Mouse (Mus musculus): ENCODE results near the gene Kansl1. TPM values are rescaled to one million over a fixed set of nuclear protein-coding genes. Genes with fewer than 3 reads are reported as not detected.
A peak's percentile ranks its signal among the peaks of the same experiment; 100 is the strongest.

Kansl1 gene
- polyA plus RNA-seq, 1 experiment = 15.6 TPM

- Histone ChIP-seq H3K27me3 (ENCODE audit: control insufficient read depth, insufficient read depth, insufficient read length) (no peaks in the 10 kb centered on the region), H3K36me3 (ENCODE audit: control insufficient read depth, insufficient read depth) (peaks cover 12% of the 10 kb centered on the region), H3ac (ENCODE audit: control insufficient read depth, insufficient read length) (no peak overlapping the region), H3K4me3 (no peak overlapping the region), H3K79me2 (ENCODE audit: control insufficient read depth, insufficient read depth) (no peaks in the 10 kb centered on the region), H3K4me2 (ENCODE audit: low read depth) (no peak overlapping the region)
- TF ChIP-seq E2F4 (IDR thresholded peaks at IDR 0.05; ENCODE audit: insufficient read depth) (no peak), POLR2A (IDR thresholded peaks at IDR 0.05; ENCODE audit: insufficient read length, low read depth) (peak; percentile 15), USF1 (IDR thresholded peaks at IDR 0.05; ENCODE audit: low read depth) (no peak), REST (IDR thresholded peaks at IDR 0.05; ENCODE audit: insufficient read depth, insufficient read length) (no peak), MAX (IDR thresholded peaks at IDR 0.05; ENCODE audit: low read depth) (no peak), MYOD1 (IDR thresholded peaks at IDR 0.05; ENCODE audit: control insufficient read depth in 1 of 3, insufficient read length in 2 of 3, low read depth in 2 of 3) (no peak), MYOG (IDR thresholded peaks at IDR 0.05; ENCODE audit: control insufficient read depth in 1 of 3, insufficient read depth in 1 of 3, insufficient read length in 2 of 3, low read depth in 2 of 3) (no peak), POLR2AphosphoS2 (IDR thresholded peaks at IDR 0.05; ENCODE audit: insufficient read length, low read depth) (peak; percentile 69), SRF (IDR thresholded peaks at IDR 0.05; ENCODE audit: control insufficient read depth, insufficient read length, low read depth) (no peak), TCF12 (IDR thresholded peaks at IDR 0.05; ENCODE audit: insufficient read depth, poor library complexity, severe bottlenecking) (no peak), TCF3 (IDR thresholded peaks at IDR 0.05; ENCODE audit: insufficient read length, low read depth) (no peak)
Observed at GRCm38 (mm10) chr11:104329185-104329926, 139.3 kb downstream of the Kansl1 start.

GRCm38 (mm10) chr11:104327946-104328345 is 140.7 kb downstream of the Kansl1 start:
- peaks cover 1% of the 10 kb centered on the region for H3K36me3 ChIP-seq (ENCODE audit: control insufficient read depth, insufficient read depth)
- TF ChIP-seq REST (IDR thresholded peaks at IDR 0.05; ENCODE audit: insufficient read depth, insufficient read length) = no peak
- TF ChIP-seq POLR2A (IDR thresholded peaks at IDR 0.05; ENCODE audit: insufficient read length, low read depth) = no peak
- TF ChIP-seq USF1 (IDR thresholded peaks at IDR 0.05; ENCODE audit: low read depth) = no peak
- no peak for TF ChIP-seq E2F4 (IDR thresholded peaks at IDR 0.05; ENCODE audit: insufficient read depth)
- no peak for TF ChIP-seq POLR2AphosphoS2 (IDR thresholded peaks at IDR 0.05; ENCODE audit: insufficient read length, low read depth)
- TF ChIP-seq MYOG (IDR thresholded peaks at IDR 0.05; ENCODE audit: control insufficient read depth in 1 of 3, insufficient read depth in 1 of 3, insufficient read length in 2 of 3, low read depth in 2 of 3) = no peak
- TF ChIP-seq MYOD1 (IDR thresholded peaks at IDR 0.05; ENCODE audit: control insufficient read depth in 1 of 3, insufficient read length in 2 of 3, low read depth in 2 of 3) = no peak
- TF ChIP-seq CEBPB (IDR thresholded peaks at IDR 0.05; ENCODE audit: insufficient read depth, poor library complexity, severe bottlenecking) = no peak
- H3K4me2 ChIP-seq (ENCODE audit: low read depth) = no peak overlapping the region
- no peaks in the 10 kb centered on the region for H3K79me2 ChIP-seq (ENCODE audit: control insufficient read depth, insufficient read depth)
- H3K4me3 ChIP-seq = no peak overlapping the region
- H3ac ChIP-seq (ENCODE audit: control insufficient read depth, insufficient read length) = no peak overlapping the region
- H3K27me3 ChIP-seq (ENCODE audit: control insufficient read depth, insufficient read depth, insufficient read length) = no peaks in the 10 kb centered on the region

GRCm38 (mm10) chr11:104327462-104327861 is 141.2 kb downstream of the Kansl1 start:
- TF ChIP-seq TCF12 (IDR thresholded peaks at IDR 0.05; ENCODE audit: insufficient read depth, poor library complexity, severe bottlenecking) (no peak), REST (IDR thresholded peaks at IDR 0.05; ENCODE audit: insufficient read depth, insufficient read length) (no peak), USF1 (IDR thresholded peaks at IDR 0.05; ENCODE audit: low read depth) (no peak)
- H3K27me3 ChIP-seq (ENCODE audit: control insufficient read depth, insufficient read depth, insufficient read length) = no peaks in the 10 kb centered on the region
- no peak overlapping the region for H3K4me2 ChIP-seq (ENCODE audit: low read depth)
- no peak overlapping the region for H3ac ChIP-seq (ENCODE audit: control insufficient read depth, insufficient read length)
- H3K4me3 ChIP-seq = no peak overlapping the region
- H3K36me3 ChIP-seq (ENCODE audit: control insufficient read depth, insufficient read depth) = no peaks in the 10 kb centered on the region
- no peaks in the 10 kb centered on the region for H3K79me2 ChIP-seq (ENCODE audit: control insufficient read depth, insufficient read depth)

- Histone ChIP-seq H3K36me3 (ENCODE audit: control insufficient read depth, insufficient read depth) (no peaks in the 10 kb centered on the region), H3K79me2 (ENCODE audit: control insufficient read depth, insufficient read depth) (no peaks in the 10 kb centered on the region), H3K27me3 (ENCODE audit: control insufficient read depth, insufficient read depth, insufficient read length) (no peaks in the 10 kb centered on the region), H3K4me3 (no peak overlapping the region), H3ac (ENCODE audit: control insufficient read depth, insufficient read length) (no peak overlapping the region), H3K4me2 (ENCODE audit: low read depth) (no peak overlapping the region)
- TF ChIP-seq E2F4 (IDR thresholded peaks at IDR 0.05; ENCODE audit: insufficient read depth) (no peak), TCF3 (IDR thresholded peaks at IDR 0.05; ENCODE audit: insufficient read length, low read depth) (no peak), USF1 (IDR thresholded peaks at IDR 0.05; ENCODE audit: low read depth) (no peak), CEBPB (IDR thresholded peaks at IDR 0.05; ENCODE audit: insufficient read depth, poor library complexity, severe bottlenecking) (no peak), REST (IDR thresholded peaks at IDR 0.05; ENCODE audit: insufficient read depth, insufficient read length) (no peak), MYOD1 (IDR thresholded peaks at IDR 0.05; ENCODE audit: control insufficient read depth in 1 of 3, insufficient read length in 2 of 3, low read depth in 2 of 3) (no peak), TCF12 (IDR thresholded peaks at IDR 0.05; ENCODE audit: insufficient read depth, poor library complexity, severe bottlenecking) (no peak), POLR2AphosphoS2 (IDR thresholded peaks at IDR 0.05; ENCODE audit: insufficient read length, low read depth) (no peak)
Observed at GRCm38 (mm10) chr11:104322142-104322541, 146.5 kb downstream of the Kansl1 start.

- H3ac ChIP-seq (ENCODE audit: control insufficient read depth, insufficient read length) = no peak overlapping the region
- H3K36me3 ChIP-seq (ENCODE audit: control insufficient read depth, insufficient read depth) = no peaks in the 10 kb centered on the region
- no peaks in the 10 kb centered on the region for H3K79me2 ChIP-seq (ENCODE audit: control insufficient read depth, insufficient read depth)
- no peak overlapping the region for H3K4me2 ChIP-seq (ENCODE audit: low read depth)
- no peaks in the 10 kb centered on the region for H3K27me3 ChIP-seq (ENCODE audit: control insufficient read depth, insufficient read depth, insufficient read length)
- TF ChIP-seq E2F4 (IDR thresholded peaks at IDR 0.05; ENCODE audit: insufficient read depth) (no peak), REST (IDR thresholded peaks at IDR 0.05; ENCODE audit: insufficient read depth, insufficient read length) (no peak), MAX (IDR thresholded peaks at IDR 0.05; ENCODE audit: low read depth) (no peak), SRF (IDR thresholded peaks at IDR 0.05; ENCODE audit: control insufficient read depth, insufficient read length, low read depth) (no peak), POLR2AphosphoS2 (IDR thresholded peaks at IDR 0.05; ENCODE audit: insufficient read length, low read depth) (no peak), USF1 (IDR thresholded peaks at IDR 0.05; ENCODE audit: low read depth) (no peak), MYOG (IDR thresholded peaks at IDR 0.05; ENCODE audit: control insufficient read depth in 1 of 3, insufficient read depth in 1 of 3, insufficient read length in 2 of 3, low read depth in 2 of 3) (no peak), TCF12 (IDR thresholded peaks at IDR 0.05; ENCODE audit: insufficient read depth, poor library complexity, severe bottlenecking) (no peak), TCF3 (IDR thresholded peaks at IDR 0.05; ENCODE audit: insufficient read length, low read depth) (no peak), MYOD1 (IDR thresholded peaks at IDR 0.05; ENCODE audit: control insufficient read depth in 1 of 3, insufficient read length in 2 of 3, low read depth in 2 of 3) (no peak), CEBPB (IDR thresholded peaks at IDR 0.05; ENCODE audit: insufficient read depth, poor library complexity, severe bottlenecking) (no peak), POLR2A (IDR thresholded peaks at IDR 0.05; ENCODE audit: insufficient read length, low read depth) (no peak)
- no peak overlapping the region for H3K4me3 ChIP-seq
Observed at GRCm38 (mm10) chr11:104320511-104320910, 148.2 kb downstream of the Kansl1 start.
